ENCODE assay signal across 8 mouse cellular contexts in the genomic region with DNA sequence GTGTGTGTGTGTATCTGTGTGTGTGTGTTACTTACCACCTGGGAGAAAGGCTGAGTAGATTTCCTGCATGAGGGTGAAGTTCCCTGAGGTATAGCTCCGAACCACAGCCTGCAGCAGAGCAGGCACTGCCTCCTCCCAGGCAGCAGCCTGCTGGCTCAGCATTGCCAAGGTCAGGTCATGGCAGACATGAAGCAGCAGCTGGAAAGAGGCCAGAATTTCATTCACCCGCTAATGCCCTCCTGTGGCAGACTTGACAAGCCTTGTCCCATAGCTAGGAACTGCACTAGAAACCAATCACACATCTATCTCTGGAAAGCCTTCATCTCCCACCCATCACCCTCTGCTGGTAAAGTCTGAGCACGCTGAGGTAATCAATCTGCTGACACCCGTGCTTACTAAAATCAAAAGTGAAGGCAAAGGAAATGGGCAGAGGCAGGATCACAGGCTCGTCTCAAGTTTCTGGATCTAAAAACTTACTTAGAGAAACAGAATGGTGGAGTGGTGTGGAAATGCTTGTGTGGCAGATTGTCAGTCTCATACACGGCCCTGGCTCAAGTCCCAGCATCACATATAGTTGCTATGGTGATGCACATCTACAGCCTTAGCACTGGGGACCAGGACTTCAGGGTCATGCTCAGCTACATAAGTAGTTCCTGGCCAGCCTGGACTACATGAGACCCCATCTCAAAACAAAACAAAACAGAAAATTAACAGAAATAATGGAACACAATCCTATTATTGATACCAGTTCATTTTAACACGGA. TPM values are rescaled to one million over a fixed set of nuclear protein-coding genes. Genes with fewer than 3 reads are reported as not detected.
DNase-seq lines count a peak whose midpoint lies in the region; ATAC-seq lines count a peak whose summit lies in the region.

No protein-coding gene starts in this region.

- no peaks in the 10 kb centered on the region for H3K4me1 ChIP-seq in kidney, embryonic 14.5 days (ENCODE audit: control insufficient read depth, insufficient read depth, low read length)
- peaks cover 24% of the 10 kb centered on the region for H3K4me1 ChIP-seq in liver, embryonic 15.5 days (replicated peaks)

- DNase-seq in kidney, adult 11 months = peak; percentile 83
- peak; percentile 65 for DNase-seq in cerebellum, postnatal 36 days
- peak; percentile 24 for DNase-seq in heart, postnatal 25 days (ENCODE audit: low spot score)
- peak; percentile 17 for DNase-seq in right cerebral cortex, postnatal 4 days

- no peaks in the 10 kb centered on the region for H3K27me3 ChIP-seq in kidney, embryonic 14.5 days (ENCODE audit: control insufficient read depth, insufficient read depth, low read length)
- no peaks in the 10 kb centered on the region for H3K27me3 ChIP-seq in liver, embryonic 15.5 days

- 37% methylated on average over 7 of the region's 7 CpGs for WGBS in kidney, embryonic 14.5 days
- 79% methylated on average over 7 of the region's 7 CpGs for WGBS in liver, embryonic 15.5 days (ENCODE audit: insufficient replicate concordance)

- peaks cover 88% of the 10 kb centered on the region for H3K36me3 ChIP-seq in kidney, embryonic 14.5 days (ENCODE audit: control insufficient read depth, insufficient read depth, low read length)
- peaks cover 88% of the 10 kb centered on the region for H3K36me3 ChIP-seq in liver, embryonic 15.5 days (replicated peaks)

- H3K9ac ChIP-seq in kidney, embryonic 14.5 days (ENCODE audit: low read depth, low read length) = no peak overlapping the region
- no peak overlapping the region for H3K9ac ChIP-seq in liver, embryonic 15.5 days

- no peaks in the 10 kb centered on the region for H3K9me3 ChIP-seq in kidney, embryonic 14.5 days (ENCODE audit: control insufficient read depth, low read length)
- H3K9me3 ChIP-seq in liver, embryonic 15.5 days (replicated peaks) = no peaks in the 10 kb centered on the region

- no peak overlapping the region for H3K4me3 ChIP-seq in kidney, embryonic 14.5 days (ENCODE audit: low read length)
- no peak overlapping the region for H3K4me3 ChIP-seq in liver, embryonic 15.5 days (replicated peaks)

- H3K4me2 ChIP-seq in kidney, embryonic 14.5 days (replicated peaks; ENCODE audit: low read depth, low read length) = no peak overlapping the region
- H3K4me2 ChIP-seq in liver, embryonic 15.5 days = no peak overlapping the region

- ATAC-seq in kidney, embryonic 14.5 days (ENCODE audit: low FRiP score, low TSS enrichment) = no peak
- peak; percentile 92 for ATAC-seq in activated CD4-positive, CD25-positive, alpha-beta regulatory T cell, adult 4 months
- ATAC-seq in liver, embryonic 15.5 days (ENCODE audit: insufficient read depth) = no peak
- no peak for ATAC-seq in monocyte, adult 5-6 weeks (replicated peaks; ENCODE audit: insufficient number of reproducible peaks, low FRiP score, low TSS enrichment, poor library complexity, severe bottlenecking)

- no peak overlapping the region for H3K27ac ChIP-seq in kidney, embryonic 14.5 days (ENCODE audit: low read depth, low read length)
- H3K27ac ChIP-seq in liver, embryonic 15.5 days (replicated peaks) = peak overlapping the region; percentile 65

- intact Hi-C loops in heart, postnatal 25 days (cut with DNase I) = no loop called here

RNA-seq across cellular contexts. Expression of gene Cnot8, which starts 22.6 kb away (rescaled TPM):
- 62.0 and 89.1 TPM in 2 replicates for polyA plus RNA-seq in kidney, embryonic 14.5 days (2014; fragmentation: Nextera tagmentation; extraction: Ambion mirVana)
- 10 to 100 TPM; 76.7 to 88.9 TPM for polyA plus RNA-seq in activated CD4-positive, CD25-positive, alpha-beta regulatory T cell, adult 4 months (2017; shearing (Covaris generic))
- 10 to 100 TPM; 36.0 to 36.4 TPM for total RNA-seq in heart, postnatal 25 days (2021)
- polyA plus RNA-seq in liver, embryonic 15.5 days (2015; fragmentation: Nextera tagmentation; extraction: Ambion mirVana) = 34.1 and 37.2 TPM in 2 replicates
- 84.4 to 93.8 TPM (median 89.2 TPM) in 3 replicates for total RNA-seq in monocyte, adult 5-6 weeks (2017)

RNA-seq across cellular contexts. Expression of gene Gm12248, which starts 33.6 kb away (rescaled TPM):
- polyA plus RNA-seq in kidney, embryonic 14.5 days (2014; fragmentation: Nextera tagmentation; extraction: Ambion mirVana) = not detected in 2 replicates
- under 1 TPM in 1 of 2 experiments, not detected in 1; 0.22 TPM for polyA plus RNA-seq in activated CD4-positive, CD25-positive, alpha-beta regulatory T cell, adult 4 months (2017; shearing (Covaris generic))
- not detected for total RNA-seq in heart, postnatal 25 days (2021)
- not detected in 2 replicates for polyA plus RNA-seq in liver, embryonic 15.5 days (2015; fragmentation: Nextera tagmentation; extraction: Ambion mirVana)
- not detected in 3 replicates for total RNA-seq in monocyte, adult 5-6 weeks (2017)

RNA-seq across cellular contexts. Expression of gene Gemin5, which starts 41.8 kb away (rescaled TPM):
- 27.1 and 35.7 TPM in 2 replicates for polyA plus RNA-seq in kidney, embryonic 14.5 days (2014; fragmentation: Nextera tagmentation; extraction: Ambion mirVana)
- polyA plus RNA-seq in activated CD4-positive, CD25-positive, alpha-beta regulatory T cell, adult 4 months (2017; shearing (Covaris generic)) = 1 to 10 TPM; 4.9 to 6.3 TPM
- total RNA-seq in heart, postnatal 25 days (2021) = 1 to 10 TPM; 8.5 to 8.9 TPM
- 9.3 and 9.8 TPM in 2 replicates for polyA plus RNA-seq in liver, embryonic 15.5 days (2015; fragmentation: Nextera tagmentation; extraction: Ambion mirVana)
- 7.1 to 12.0 TPM (median 7.2 TPM) in 3 replicates for total RNA-seq in monocyte, adult 5-6 weeks (2017)

RNA-seq across cellular contexts. Expression of gene Mrpl22, which starts 44.9 kb away (rescaled TPM):
- polyA plus RNA-seq in kidney, embryonic 14.5 days (2014; fragmentation: Nextera tagmentation; extraction: Ambion mirVana) = 137 and 186 TPM in 2 replicates
- polyA plus RNA-seq in activated CD4-positive, CD25-positive, alpha-beta regulatory T cell, adult 4 months (2017; shearing (Covaris generic)) = 10 to 100 TPM; 63.7 to 66.7 TPM
- total RNA-seq in heart, postnatal 25 days (2021) = 10 to 100 TPM; 46.2 to 50.7 TPM
- polyA plus RNA-seq in liver, embryonic 15.5 days (2015; fragmentation: Nextera tagmentation; extraction: Ambion mirVana) = 79.1 and 90.7 TPM in 2 replicates
- 19.8 to 46.1 TPM (median 30.4 TPM) in 3 replicates for total RNA-seq in monocyte, adult 5-6 weeks (2017)

Comparison
In these comparisons a context has a peak if more than half of its experiments do, and no peak if none do; other contexts are left out.
1. DNase-seq: peak in every context shown above with its lines; median percentile 83 in kidney, adult 11 months; 65 in cerebellum, postnatal 36 days; 24 in heart, postnatal 25 days; 17 in right cerebral cortex, postnatal 4 days.